Mouse (Mus musculus) cerebellum, postnatal 25 days (tissue): Measurements from ENCODE around the gene Stk24.

Experiments
- DNase-seq, 2 experiments: peaks; one replicate each; pipeline ENCODE4 v3.0.0; 2021; ENCODE audit warnings: mixed read lengths in 2 of 2

The Stk24 gene

DNA sequence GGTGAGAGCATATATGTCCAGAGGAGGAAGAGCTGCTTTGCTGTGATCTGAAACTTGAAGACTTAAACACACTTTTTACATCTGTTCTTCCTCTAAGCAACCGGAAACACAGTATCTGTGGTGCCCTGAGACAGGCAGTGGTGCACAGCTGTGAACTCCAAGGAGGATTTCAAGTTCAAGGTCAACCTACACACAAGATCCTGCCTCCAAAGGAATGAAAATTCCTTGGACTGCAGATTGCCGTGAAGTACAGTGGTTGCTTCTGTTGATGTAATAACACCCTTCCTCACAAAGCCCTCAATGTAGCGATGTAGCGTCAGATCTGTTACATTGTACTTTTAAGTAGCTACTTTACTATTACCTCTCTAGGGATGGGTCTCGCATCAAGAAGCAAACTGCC lies 30.5 kb downstream of the Stk24 start:
- DNase-seq: no peak

DNA sequence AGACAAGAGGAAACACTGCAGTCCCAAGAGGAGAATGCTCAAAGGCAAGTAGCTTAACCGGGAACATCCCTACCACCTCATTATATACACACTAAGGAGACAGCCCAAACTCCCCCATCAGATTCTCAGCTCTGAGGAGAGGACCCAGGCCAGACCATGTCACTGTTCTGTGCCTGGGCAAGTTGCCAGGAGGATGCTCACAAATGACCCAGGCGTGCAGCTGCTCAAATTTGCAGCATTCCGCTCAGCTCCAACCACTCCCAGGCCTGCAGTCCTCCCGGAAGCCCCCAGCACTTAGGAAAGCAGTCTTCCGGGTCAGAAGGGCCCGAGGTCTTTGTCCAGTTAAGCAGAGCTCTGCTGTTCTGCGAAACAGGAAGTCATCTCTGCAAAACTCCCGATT lies 31.6 kb downstream of the Stk24 start:
- DNase-seq: peak in 1 of 2 experiments; percentile 52

DNA sequence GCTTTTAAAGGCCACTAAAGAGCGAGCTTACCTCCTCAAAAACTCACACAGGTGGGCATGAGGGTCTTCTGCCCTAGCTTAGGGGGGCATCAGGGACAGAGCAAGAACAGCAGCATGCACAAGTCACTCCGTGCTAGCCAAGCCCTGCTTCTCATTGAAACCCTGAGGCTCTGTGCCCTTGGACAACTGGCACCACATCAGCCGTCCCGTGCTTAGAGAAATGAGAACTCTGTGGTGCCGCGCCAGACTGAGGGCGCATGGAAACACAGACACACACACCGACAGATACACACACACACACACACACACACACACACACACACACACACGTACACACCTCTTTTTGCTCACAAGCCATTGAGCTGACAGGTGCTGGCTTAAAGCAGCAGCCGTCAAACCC lies 32.7 kb downstream of the Stk24 start:
- DNase-seq: no peak

DNA sequence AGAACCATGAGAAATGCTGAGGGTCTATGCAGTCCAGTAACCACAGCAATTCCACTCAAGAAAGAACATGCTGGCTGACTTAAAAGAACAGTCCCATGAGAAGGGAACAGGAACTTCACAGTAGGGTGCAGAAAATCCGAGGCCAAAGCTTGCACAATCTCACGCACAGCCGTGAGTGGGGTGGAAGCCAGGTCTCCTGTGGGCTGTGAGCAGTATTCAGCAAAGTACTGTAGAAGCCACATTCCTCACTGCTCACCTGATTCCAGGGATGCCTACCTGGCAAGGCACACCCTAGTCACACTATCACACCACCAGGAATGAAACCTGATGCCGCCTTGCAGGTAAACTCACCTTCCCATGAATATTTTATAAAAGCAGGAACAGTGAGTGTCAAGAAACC lies 33.2 kb downstream of the Stk24 start:
- DNase-seq: peak; percentile 57 to 71

DNA sequence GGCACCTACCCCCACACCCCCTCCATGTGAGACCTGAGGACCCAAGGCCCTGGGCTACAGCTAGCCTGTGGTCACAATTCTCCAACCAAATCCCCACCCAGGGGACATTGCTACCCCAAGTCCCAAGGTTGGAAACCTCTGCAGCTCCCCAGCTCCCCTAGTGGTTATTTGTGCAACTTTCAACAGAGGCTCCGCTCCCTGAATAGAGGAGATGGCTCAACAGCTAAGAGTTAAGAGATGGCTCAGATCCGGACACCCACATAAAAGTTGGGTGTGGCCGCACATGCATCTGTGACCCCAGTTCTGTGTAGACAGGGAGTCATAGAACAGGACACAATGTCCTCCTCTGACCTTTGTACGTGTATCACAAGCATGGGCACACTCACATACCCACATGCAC lies 33.8 kb downstream of the Stk24 start:
- DNase-seq: peak in 1 of 2 experiments; percentile 47

DNA sequence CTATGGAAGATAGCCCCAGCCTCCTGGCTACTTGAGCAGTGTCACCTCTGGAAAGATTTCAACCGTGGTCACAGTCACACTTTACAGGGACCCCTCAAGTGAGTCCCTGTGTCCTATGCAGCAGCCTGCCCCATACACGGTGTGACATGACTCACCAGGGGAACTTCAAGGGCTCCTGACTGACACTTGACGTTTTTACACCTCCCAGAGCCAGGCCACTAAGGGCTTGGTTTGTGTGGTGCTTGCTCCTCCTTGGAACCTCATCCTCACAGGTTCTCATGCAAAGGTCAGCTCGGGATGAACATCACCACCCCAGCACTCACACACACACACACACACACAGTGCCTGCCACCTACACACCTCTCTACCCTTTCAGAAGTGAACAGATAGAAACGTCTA lies 34.9 kb downstream of the Stk24 start:
- no peak for DNase-seq

DNA sequence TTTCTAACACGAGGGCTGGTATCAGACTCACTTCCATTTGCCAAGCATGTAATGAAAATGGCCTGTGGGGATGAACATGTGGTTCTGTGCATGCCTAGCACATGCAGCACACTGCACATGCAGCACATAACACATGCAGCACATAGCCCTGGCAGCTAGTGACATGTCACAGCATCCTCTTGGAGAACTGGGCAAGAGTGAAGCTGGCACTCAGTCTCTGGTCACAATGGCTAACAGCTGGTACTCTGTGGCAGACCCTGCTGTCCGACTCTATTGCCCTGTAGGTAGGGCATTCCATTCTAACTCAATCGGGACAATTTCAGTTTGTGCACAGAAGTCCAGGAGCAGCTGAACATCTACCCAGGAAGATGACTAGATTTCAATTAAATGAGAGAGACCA lies 36.9 kb downstream of the Stk24 start:
- DNase-seq: no peak

DNA sequence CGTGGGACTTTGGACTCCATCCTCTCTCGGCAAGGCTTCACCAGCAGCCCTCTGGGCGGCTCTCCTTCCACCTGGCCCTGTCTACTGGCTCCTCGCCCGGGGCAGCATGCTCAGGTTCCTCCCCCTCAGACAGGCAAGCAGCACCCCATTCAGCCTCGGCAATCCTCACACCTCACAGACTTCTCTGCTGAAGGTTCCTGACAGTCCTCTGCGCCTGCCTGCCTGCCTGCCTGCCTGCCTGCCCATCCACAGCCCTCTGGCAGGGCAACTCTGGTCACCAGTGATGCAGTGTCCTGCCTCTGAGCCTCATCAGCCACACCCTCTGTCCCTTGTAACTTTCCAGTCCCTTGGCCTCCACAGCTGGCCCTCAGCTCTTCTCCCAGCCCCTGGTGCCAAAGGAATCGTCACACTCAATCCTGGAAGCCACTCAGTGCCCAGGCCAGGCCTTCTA lies 39.8 kb downstream of the Stk24 start:
- peak; percentile 82 to 89 for DNase-seq

DNA sequence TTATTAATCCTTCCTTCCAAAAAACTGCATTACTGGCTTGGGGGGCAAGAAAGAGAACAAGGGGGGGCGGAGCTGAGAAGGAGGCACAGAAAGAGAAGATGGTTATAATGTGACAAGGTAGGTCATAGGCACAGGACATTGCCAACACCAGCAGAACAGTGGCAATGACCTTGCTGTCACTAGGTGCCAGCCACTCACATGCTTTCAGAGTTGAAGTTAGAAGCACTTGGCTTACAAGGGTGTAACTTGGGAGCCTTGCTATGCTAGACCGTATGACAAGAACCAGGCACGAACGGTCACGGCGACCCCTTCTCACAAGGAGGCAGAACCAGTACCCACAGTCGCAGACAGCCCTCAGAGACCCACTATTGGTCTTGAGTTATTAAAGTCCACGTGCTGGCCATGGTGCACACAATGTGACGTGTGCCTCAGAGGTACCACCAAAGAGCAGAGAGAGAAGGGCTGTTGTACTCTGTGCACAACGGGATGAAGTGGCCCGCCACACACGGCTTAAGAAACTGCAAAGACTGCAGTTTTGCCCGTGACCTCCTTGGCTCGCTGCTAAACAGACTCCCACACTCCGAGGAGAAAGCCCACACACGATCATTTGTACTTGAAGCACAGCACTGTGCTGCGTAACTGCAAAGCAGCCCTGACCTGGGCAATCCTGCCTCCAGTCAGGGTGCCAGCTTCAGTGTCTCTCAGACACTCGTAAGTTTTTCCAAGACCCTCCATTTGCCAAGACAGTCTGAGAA lies 40.8 kb downstream of the Stk24 start:
- DNase-seq: no peak

DNA sequence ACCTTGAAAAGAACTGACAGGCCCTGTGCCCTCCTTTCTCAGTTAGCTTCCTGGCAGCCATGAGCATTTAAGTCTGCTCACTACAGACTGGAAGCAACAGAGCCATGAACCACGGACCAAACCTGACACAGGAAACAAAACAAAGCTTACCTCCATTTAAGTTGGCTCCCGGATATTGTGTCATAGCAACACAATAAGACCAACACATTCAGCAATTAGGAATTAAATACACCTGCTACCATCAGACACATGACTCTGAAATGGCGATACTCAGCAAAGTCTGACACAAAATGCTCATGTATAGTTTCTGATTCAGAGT lies 49.8 kb downstream of the Stk24 start:
- DNase-seq: no peak

DNA sequence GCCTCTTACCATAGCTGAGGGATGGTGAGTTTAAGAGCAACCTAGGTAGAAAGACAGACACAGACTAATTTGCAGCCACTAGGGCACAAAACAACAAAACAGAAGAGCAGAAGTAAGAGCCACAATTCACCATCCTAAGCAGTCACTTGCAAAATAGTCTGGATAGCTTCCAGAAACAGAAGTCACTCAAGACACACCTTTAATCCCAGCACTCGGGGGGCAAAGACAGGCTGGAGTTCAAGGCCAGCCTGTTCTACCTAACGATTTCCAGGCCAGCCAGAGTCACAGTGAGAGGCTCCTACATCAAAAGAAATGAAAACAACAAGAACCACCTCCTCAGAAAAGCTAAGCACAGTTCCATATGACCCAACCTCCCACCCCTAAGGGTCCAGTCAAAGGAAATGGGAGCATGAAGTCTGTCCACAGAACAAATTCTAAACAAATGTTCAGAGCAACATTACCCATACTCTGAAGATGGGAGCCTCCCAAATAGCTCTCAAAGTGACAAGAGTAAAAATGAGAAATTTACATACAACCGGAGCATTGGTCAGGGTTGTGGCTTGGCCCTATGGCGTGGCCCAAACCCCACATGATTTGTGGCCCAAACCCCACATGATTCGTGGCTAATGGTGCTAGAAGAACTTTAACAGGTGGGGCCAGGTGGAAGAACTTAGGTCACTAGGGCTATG lies 50.3 kb downstream of the Stk24 start:
- no peak for DNase-seq

DNA sequence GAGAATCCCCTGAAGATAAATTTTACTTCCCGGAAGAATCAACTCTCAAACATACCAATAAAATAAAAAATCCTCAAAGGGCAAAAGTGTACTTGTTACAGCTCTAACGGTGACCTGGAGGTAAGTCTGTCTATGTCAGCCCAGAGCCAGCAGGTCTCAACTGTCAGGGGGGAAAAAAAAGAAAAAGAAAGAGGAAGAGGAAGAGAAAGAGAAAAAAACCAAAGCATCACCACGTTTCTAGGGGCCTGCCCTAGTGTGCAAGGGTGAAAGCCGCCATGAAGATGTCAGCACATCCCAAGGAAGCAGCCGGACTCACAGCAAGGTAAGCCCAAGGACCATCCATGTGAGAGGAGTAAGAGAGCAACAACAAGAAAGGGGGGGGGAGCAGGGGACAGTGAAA lies 50.9 kb downstream of the Stk24 start:
- no peak for DNase-seq

DNA sequence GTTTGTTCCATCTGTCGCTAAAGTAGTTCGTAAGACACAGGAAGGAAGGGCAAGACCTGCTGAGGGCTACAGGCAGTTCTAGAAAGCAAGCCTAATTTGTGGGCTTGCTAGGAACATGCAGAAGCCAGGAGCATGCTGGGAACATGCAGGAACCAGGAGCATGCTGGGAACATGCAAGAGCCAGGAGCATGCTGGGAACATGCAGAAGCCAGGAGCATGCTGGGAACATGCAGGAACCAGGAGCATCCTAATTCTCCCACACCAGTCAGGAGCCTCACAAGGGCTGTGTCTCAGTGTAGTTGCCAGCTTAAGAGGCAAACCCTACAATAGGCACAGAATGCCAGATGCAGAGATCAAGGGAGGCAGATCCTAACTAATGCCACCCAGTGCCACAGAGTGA lies 53.4 kb downstream of the Stk24 start:
- DNase-seq: peak; percentile 67 to 69

DNA sequence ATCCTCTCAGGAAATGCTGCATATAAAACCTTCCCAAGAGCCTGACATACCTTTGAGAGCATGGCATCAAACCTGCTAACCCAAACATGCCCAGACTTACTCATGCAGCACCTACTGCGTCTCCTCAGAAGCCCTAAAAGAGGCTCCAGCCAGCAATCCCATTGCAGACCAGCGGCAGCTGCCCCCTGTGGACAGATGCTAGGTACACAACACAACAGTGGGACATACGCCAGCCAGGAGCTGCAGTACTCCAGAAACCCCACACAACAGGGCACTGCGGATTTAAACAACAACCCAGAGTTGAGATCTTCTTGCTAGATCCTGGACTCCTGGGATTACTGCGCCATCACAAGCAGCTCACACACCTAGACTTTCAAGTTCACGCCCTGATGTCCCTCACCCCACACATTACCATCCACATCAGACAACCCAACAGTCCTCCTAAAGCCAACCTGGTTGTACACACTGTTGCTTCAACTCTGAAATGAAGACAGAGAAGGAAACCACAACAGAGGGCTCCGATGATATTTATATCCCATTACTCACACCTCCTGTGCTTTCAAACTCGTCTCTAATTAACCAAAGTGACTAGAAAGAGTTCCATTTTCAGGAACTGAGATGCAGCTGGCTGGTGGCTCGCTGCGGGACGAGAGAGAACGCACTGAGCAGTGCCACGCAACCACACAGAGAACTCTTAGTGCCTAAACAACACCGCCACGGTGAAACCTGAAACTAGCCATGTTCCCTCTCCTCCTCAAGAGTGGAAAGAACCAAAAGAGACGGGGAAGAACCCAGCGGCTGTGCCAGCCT lies 55.1 kb downstream of the Stk24 start:
- no peak for DNase-seq

DNA sequence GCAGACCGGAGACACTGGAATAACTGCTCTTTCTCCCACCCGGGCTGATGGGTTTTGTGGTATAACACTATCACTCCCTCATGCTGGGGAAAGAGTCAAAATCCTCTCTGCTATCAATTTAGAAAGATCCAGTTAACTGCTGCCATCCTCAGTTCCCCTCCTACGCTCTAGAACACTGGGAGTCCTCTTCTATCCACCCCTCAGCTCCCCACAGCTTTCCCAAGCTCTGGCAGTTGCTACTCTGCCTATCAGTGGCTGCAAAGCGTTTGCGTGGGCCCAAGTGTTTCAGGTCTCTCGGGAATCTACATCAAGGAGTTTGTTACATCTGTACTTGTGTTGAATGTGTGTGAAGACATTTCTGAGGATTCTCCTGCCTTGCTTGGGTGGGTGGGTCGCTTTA lies 57.2 kb downstream of the Stk24 start:
- no peak for DNase-seq

DNA sequence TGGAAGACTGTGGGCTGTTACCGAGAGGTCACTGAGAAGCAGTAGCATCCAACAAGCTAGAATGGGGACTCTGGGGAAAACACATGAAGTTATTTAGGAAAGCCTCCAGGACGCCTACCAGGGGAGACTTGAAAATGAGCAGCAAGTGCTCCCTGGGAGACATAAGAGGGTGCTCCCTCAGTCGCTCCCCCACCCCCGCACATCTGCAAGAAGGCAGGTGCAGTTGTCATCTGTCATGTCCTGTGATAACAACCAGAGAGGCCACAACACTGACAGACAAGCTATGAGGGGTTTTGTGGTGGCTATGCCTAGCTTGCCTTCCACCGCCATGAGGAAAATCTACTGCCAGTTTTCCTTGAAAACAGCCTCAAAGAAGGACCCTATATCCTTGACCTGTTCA lies 57.7 kb downstream of the Stk24 start:
- DNase-seq: no peak

DNA sequence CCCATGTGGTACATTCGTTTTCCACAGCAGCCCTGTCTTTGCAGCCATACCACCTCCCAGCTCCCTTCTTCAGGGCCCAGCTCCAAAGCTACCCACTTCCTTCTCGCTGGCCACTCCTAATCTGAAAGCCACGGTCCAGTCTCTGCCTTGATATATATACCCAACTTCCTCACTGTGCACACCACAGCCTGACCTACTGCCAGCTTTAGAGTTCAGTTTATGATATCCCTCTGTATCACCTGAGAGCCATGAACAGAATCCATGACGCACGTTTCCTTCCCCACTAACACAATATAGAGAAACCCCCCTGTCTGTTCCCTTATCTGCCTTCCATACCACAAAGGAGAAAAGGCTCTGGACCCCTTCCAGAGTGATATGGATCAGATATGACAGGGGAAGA lies 61.4 kb downstream of the Stk24 start:
- no peak for DNase-seq

DNA sequence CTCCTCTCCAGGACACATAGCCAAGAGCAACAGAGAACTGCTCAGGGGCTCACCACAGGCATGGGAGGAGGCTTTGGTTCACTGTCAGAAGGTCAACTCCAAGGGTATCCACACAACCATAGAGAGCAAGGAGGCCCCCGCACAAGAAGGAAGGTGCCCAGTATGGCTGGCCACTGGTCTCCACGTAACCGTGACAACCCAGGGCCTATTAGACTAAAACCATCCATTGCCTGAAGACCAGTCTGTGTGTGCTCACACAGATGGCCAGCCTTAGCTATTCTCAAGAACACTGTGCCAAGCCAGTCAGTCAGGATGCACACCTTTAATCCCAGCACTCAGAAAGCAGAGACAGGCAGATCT lies 62.5 kb downstream of the Stk24 start:
- no peak for DNase-seq

DNA sequence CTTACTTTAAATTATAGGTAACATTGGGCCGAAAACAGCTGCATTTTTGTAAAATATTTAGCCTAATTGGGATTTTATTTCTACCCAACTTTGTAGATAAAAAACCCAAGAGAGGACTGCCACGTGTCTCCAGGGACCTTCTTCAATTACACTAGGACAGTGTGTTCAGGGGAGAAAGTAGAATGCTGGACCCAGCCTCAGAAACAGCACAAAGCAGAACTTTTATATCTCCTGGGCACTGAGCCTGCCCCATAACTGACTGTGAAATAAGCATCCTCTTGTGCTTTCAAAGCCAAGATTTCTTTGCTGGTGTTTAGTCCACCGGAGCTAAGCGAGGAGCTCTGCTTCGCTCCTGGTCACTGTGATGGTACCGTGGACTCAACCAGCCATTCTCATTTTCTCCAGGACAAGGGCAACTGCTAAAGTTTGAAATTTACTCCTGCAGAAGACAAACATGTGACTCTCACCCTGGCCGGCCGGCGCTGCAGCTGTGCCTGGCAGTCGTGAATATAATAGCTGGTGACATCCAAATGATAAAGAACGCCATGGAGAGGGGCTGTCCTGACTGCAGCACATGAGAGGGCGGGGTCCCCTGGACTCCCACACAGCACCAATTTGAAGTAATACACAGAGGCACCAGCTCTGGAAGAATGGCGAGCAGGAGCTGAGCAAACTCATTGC lies 63.0 kb downstream of the Stk24 start:
- no peak for DNase-seq

DNA sequence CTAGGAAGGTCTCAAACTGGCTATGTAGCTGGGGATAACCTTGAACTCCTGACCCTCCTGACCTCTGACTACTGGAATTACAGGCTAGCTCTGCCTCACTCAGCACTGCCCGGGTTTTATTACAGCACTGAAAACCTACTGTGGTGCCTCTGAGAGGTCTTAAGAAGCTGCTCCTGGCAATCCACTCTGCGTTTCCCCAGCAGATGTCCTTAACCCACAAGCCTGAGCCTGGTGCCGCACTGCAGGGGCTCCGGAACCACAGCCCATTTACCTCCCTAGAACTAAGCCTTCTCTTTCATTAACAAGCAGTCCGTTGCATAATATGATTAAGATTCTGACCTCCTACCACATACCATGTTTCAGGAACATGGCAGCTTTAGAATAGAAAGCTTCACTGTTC lies 63.7 kb downstream of the Stk24 start:
- DNase-seq: peak in 1 of 2 experiments; percentile 32

DNA sequence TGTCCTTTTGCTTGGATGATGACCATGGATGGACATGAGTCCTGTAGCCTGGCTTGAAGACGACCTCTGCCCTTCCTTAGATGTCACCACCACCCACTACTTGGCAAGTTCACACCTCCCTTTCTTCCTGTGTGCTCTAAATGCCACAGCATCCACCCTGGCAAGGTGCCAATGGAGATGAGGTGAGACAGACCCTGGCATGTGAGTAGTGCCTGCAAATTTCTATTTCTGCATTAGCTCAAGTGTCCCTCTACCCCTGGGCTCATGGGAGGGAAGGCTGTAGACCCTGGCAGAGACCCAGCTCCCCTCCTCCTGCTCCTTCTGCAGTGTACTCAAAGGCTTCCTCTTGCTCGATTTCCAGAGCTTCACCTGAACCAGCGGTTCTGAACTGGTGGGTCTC lies 64.9 kb downstream of the Stk24 start:
- DNase-seq: peak; percentile 33 to 55

DNA sequence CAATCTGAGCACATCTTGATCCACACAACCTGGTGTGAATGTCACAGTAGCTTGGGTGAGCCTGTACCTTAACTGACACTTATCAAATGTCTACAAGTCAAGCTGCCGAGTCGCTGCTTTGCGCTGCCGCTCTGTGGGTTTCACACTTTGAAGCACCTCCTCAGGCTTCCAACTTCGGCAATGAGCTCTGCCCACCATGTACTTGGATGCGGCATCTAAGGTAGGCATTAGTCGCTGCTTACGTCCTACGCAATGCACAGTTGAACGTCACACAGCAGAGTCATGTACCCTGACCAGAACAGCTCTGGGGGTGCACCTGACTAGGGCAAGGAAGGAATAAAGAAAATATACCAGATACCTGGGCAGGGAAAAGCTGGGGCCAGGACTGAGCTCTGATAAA lies 66.5 kb downstream of the Stk24 start:
- DNase-seq: no peak

DNA sequence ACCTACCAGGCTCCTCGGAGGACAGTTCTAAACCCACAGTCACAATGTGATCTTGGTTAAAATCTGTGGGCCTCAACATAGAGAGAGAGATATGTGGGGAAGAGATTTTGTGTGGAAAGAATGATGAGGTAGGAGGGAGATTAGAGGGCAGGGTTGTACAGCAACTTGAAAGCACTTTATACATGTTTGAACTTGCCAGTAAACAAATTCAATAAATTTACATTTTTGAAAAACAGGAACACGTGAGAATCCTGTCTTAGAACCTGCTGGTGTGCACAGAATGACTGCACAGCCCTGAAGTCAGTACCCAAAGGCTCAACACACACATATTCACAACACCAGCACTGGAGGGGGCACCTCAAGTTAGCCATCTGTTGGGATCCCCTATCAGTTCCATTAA lies 68.7 kb downstream of the Stk24 start:
- DNase-seq: no peak
